In genomic region chr15:75215778-75216691, GRCm38 (mm10) we compare ENCODE assay signal across 20 mouse cellular contexts. TPM values are rescaled to one million over a fixed set of nuclear protein-coding genes. Genes with fewer than 3 reads are reported as not detected.
DNase-seq lines count a peak whose midpoint lies in the region; ATAC-seq lines count a peak whose summit lies in the region.
"Had no signal": no experiment of that assay in that cellular context is flagged by ENCODE, and none has a peak within 500 bp of the region (broad histone marks: within the 10 kb centered on the region; RNA-seq: fewer than 3 reads in every experiment).

Gene BC025446, plus strand, starts transcription at chr15:75216376.

- intact Hi-C loops in left cerebral cortex, postnatal 25 days (cut with DNase I) = no loop called here

- no peak for DNase-seq in adrenal gland, postnatal 14 days
- DNase-seq in adrenal gland, postnatal 4 days (ENCODE audit: low spot score in 2 of 2) = no peak
- peak; percentile 56 for DNase-seq in intestine, embryonic 14.5 days (ENCODE audit: low spot score)
- peak; percentile 56 for DNase-seq in large intestine, adult 2 months (ENCODE audit: low read depth, low spot score)
- no peak for DNase-seq in left cerebral cortex, postnatal 25 days (ENCODE audit: low spot score in 2 of 2)
- DNase-seq in midbrain, embryonic 10.5 days (ENCODE audit: low spot score) = no peak
- DNase-seq: cerebellum, postnatal 25 days; gastrocnemius, postnatal 10 days; heart, postnatal 14 days; liver, embryonic 13.5 days; lung, postnatal 4 days; right cerebral cortex, postnatal 25 days had no signal

- no peak within 1 kb of the TSS for H3K4me3 ChIP-seq in intestine, embryonic 14.5 days (ENCODE audit: low read depth, low read length)
- H3K4me3 ChIP-seq in kidney, embryonic 14.5 days (ENCODE audit: low read length) = no peak within 1 kb of the TSS
- H3K4me3 ChIP-seq in midbrain, embryonic 10.5 days = no peak within 1 kb of the TSS
- H3K4me3 ChIP-seq: embryonic facial prominence, embryonic 12.5 days; liver, embryonic 13.5 days; midbrain, embryonic 12.5 days had no signal

- peak within 1 kb of the TSS; percentile 6; the same call in 1 of the 2 replicates for H3K4me2 ChIP-seq in intestine, embryonic 14.5 days (ENCODE audit: low read length)
- H3K4me2 ChIP-seq in kidney, embryonic 14.5 days (replicated peaks; ENCODE audit: low read depth, low read length) = no peak within 1 kb of the TSS
- H3K4me2 ChIP-seq: embryonic facial prominence, embryonic 12.5 days; liver, embryonic 13.5 days; midbrain, embryonic 12.5 days had no signal

- 0 out of 2 replicates have a peak within 1 kb of the TSS, but pooled peaks have one; percentile 23 for H3K27ac ChIP-seq in intestine, embryonic 14.5 days (ENCODE audit: low read depth)
- peak within 1 kb of the TSS; percentile 4; the same call in 1 of the 2 replicates for H3K27ac ChIP-seq in kidney, embryonic 14.5 days (ENCODE audit: low read depth, low read length)
- no peak within 1 kb of the TSS for H3K27ac ChIP-seq in midbrain, embryonic 10.5 days (replicated peaks)
- H3K27ac ChIP-seq: embryonic facial prominence, embryonic 12.5 days; hindbrain, postnatal 0 days; liver, embryonic 13.5 days; midbrain, embryonic 12.5 days had no signal

- ATAC-seq in intestine, embryonic 14.5 days (replicated peaks; ENCODE audit: low FRiP score, low TSS enrichment, low read depth) = peak; percentile 72
- peak; percentile 57; the same call in 1 of the 2 replicates for ATAC-seq in kidney, embryonic 14.5 days (ENCODE audit: low FRiP score, low TSS enrichment)
- no peak for ATAC-seq in erythroid progenitor cell, adult 5-6 weeks (replicated peaks; ENCODE audit: low FRiP score, poor library complexity, severe bottlenecking)
- ATAC-seq: hindbrain, postnatal 0 days had no signal

- no peaks in the 10 kb centered on the region for H3K4me1 ChIP-seq in intestine, embryonic 14.5 days (replicated peaks; ENCODE audit: control insufficient read depth, insufficient read depth, low read length)
- no peaks in the 10 kb centered on the region for H3K4me1 ChIP-seq in kidney, embryonic 14.5 days (ENCODE audit: control insufficient read depth, insufficient read depth, low read length)
- no peaks in the 10 kb centered on the region for H3K4me1 ChIP-seq in midbrain, embryonic 10.5 days
- H3K4me1 ChIP-seq: embryonic facial prominence, embryonic 12.5 days; liver, embryonic 13.5 days; midbrain, embryonic 12.5 days had no signal

- no peaks in the 10 kb centered on the region for H3K9me3 ChIP-seq in intestine, embryonic 14.5 days (ENCODE audit: control insufficient read depth, low read length)
- H3K9me3 ChIP-seq in kidney, embryonic 14.5 days (ENCODE audit: control insufficient read depth, low read length) = 0 out of 2 replicates have a peak, but pooled peaks cover 2% of the 10 kb centered on the region
- peaks cover 16% of the 10 kb centered on the region for H3K9me3 ChIP-seq in midbrain, embryonic 10.5 days (replicated peaks)
- H3K9me3 ChIP-seq: liver, embryonic 13.5 days; midbrain, embryonic 12.5 days had no signal

- no peak within 1 kb of the TSS for H3K9ac ChIP-seq in intestine, embryonic 14.5 days (ENCODE audit: low read length)
- no peak within 1 kb of the TSS for H3K9ac ChIP-seq in kidney, embryonic 14.5 days (ENCODE audit: low read depth, low read length)
- H3K9ac ChIP-seq: embryonic facial prominence, embryonic 12.5 days; liver, embryonic 13.5 days; midbrain, embryonic 12.5 days had no signal

- 57% methylated on average over 7 of the region's 7 CpGs for WGBS in intestine, embryonic 14.5 days
- 41% methylated on average over 7 of the region's 7 CpGs for WGBS in kidney, embryonic 14.5 days
- 27% methylated on average over 7 of the region's 7 CpGs for WGBS in large intestine, adult 2 months
- 81% methylated on average over 7 of the region's 7 CpGs for WGBS in midbrain, embryonic 10.5 days

- H3K36me3 ChIP-seq in intestine, embryonic 14.5 days (ENCODE audit: control insufficient read depth, insufficient read depth, low read length) = no peaks in the 10 kb centered on the region
- no peaks in the 10 kb centered on the region for H3K36me3 ChIP-seq in kidney, embryonic 14.5 days (ENCODE audit: control insufficient read depth, insufficient read depth, low read length)
- H3K36me3 ChIP-seq in midbrain, embryonic 10.5 days = no peaks in the 10 kb centered on the region
- H3K36me3 ChIP-seq: embryonic facial prominence, embryonic 12.5 days; liver, embryonic 13.5 days; midbrain, embryonic 12.5 days had no signal

- H3K27me3 ChIP-seq in intestine, embryonic 14.5 days (replicated peaks; ENCODE audit: control insufficient read depth, insufficient read depth, low read length) = no peaks in the 10 kb centered on the region
- H3K27me3 ChIP-seq in kidney, embryonic 14.5 days (ENCODE audit: control insufficient read depth, insufficient read depth, low read length) = no peaks in the 10 kb centered on the region
- no peaks in the 10 kb centered on the region for H3K27me3 ChIP-seq in midbrain, embryonic 10.5 days (ENCODE audit: low read depth, poor library complexity, severe bottlenecking)
- H3K27me3 ChIP-seq: embryonic facial prominence, embryonic 12.5 days; liver, embryonic 13.5 days; midbrain, embryonic 12.5 days had no signal

RNA-seq across cellular contexts. Expression of gene BC025446, which starts in this region (rescaled TPM):
- total RNA-seq in adrenal gland, postnatal 14 days (2021) = 0.83 and 16.0 TPM in 2 replicates
- 1 to 10 TPM; 1.8 to 3.7 TPM for total RNA-seq in adrenal gland, postnatal 4 days (2021)
- polyA plus RNA-seq in intestine, embryonic 14.5 days (2014; fragmentation: Nextera tagmentation; extraction: Ambion mirVana) = 14.8 and 15.1 TPM in 2 replicates
- polyA plus RNA-seq in kidney, embryonic 14.5 days (2014; fragmentation: Nextera tagmentation; extraction: Ambion mirVana) = 8.5 and 9.6 TPM in 2 replicates
- polyA plus RNA-seq in large intestine, adult 2 months (2012; rRNA removed) = 47.5 and 66.0 TPM in 2 replicates
- total RNA-seq in left cerebral cortex, postnatal 25 days (2021) = not detected
- polyA plus RNA-seq in midbrain, embryonic 10.5 days (2016; fragmentation: Nextera tagmentation; extraction: Ambion mirVana) = not detected in 2 replicates
- not detected in 2 replicates for total RNA-seq in erythroid progenitor cell, adult 5-6 weeks (2015; ENCODE audit: low replicate concordance)
- not detected in 2 replicates for total RNA-seq in erythroid progenitor cell, adult 5-6 weeks (2017; ENCODE audit: low replicate concordance)
- total RNA-seq: CH12.LX; gastrocnemius, postnatal 10 days; heart, postnatal 14 days; hindbrain, postnatal 0 days; layer of hippocampus, postnatal 14 days; left cerebral cortex, postnatal 14 days had no signal
- polyA plus RNA-seq: embryonic facial prominence, embryonic 12.5 days; hindbrain, postnatal 0 days; midbrain, embryonic 12.5 days had no signal

Comparison
In these comparisons a context has a peak if more than half of its experiments do, and no peak if none do; other contexts are left out.
1. DNase-seq: peak in intestine, embryonic 14.5 days (single experiment) and large intestine, adult 2 months (single experiment); none in adrenal gland, postnatal 14 days (single experiment), adrenal gland, postnatal 4 days (0 of 2), left cerebral cortex, postnatal 25 days (0 of 2) and midbrain, embryonic 10.5 days (single experiment).